Mouse (Mus musculus) hindbrain, embryonic 10.5 days (tissue): ENCODE measurements around the gene S100a11. TPM values are rescaled to one million over a fixed set of nuclear protein-coding genes. Genes with fewer than 3 reads are reported as not detected.
"Not testable (repeated sequence)": the region's sequence is repeated elsewhere in the genome, so short reads cannot be mapped to it uniquely, and the experiment has no call there.

ENCODE experiments used
- DNase-seq: peaks from one replicate; pipeline ENCODE4 v3.0.0-alpha.2; 2017; ENCODE audit warnings: low spot score
- H3K27ac ChIP-seq: fragments of 300-500 bp; sonication (generic); 2 replicates; pipeline ENCODE4 v1.5.1; 2016; ENCODE audit warnings: mild to moderate bottlenecking, moderate library complexity
- H3K27me3 ChIP-seq: fragments of 300-500 bp; sonication (generic); 2 replicates; pipeline ENCODE4 v1.6.1; 2016; ENCODE audit warnings: mild to moderate bottlenecking; ENCODE audit not compliant: poor library complexity, insufficient read depth, severe bottlenecking
- H3K36me3 ChIP-seq: fragments of 300-500 bp; sonication (generic); 2 replicates; pipeline ENCODE4 v1.6.1; 2016; ENCODE audit warnings: mild to moderate bottlenecking, moderate library complexity
- H3K4me1 ChIP-seq: fragments of 300-500 bp; sonication (generic); replicated peaks from 2 replicates; pipeline ENCODE4 v1.6.1; 2016; ENCODE audit warnings: mild to moderate bottlenecking
- H3K4me3 ChIP-seq: fragments of 300-500 bp; sonication (generic); 2 replicates; pipeline ENCODE4 v1.5.1; 2016; ENCODE audit warnings: mild to moderate bottlenecking, moderate library complexity
- H3K9me3 ChIP-seq: fragments of 300-500 bp; sonication (generic); 2 replicates; pipeline ENCODE4 v1.6.1; 2016; ENCODE audit warnings: mild to moderate bottlenecking, moderate library complexity
- WGBS: fragments of 180-500 bp; shearing (Covaris S2); methylation state at CpG from one replicate; pipeline ENCODE4 v1.1.7; 2016; 5-methylcytosine and 5-hydroxymethylcytosine counted together
- polyA plus RNA-seq: library from polyadenylated mRNA; unstranded; fragments of >200 nt; fragmentation: Nextera tagmentation; extraction: Ambion mirVana; gene quantifications from 2 replicates; pipeline ENCODE4 v1.2.1, GENCODE M21; 2016

The S100a11 gene
- polyA plus RNA-seq, result 327 and 404 TPM in 2 replicates

DNA sequence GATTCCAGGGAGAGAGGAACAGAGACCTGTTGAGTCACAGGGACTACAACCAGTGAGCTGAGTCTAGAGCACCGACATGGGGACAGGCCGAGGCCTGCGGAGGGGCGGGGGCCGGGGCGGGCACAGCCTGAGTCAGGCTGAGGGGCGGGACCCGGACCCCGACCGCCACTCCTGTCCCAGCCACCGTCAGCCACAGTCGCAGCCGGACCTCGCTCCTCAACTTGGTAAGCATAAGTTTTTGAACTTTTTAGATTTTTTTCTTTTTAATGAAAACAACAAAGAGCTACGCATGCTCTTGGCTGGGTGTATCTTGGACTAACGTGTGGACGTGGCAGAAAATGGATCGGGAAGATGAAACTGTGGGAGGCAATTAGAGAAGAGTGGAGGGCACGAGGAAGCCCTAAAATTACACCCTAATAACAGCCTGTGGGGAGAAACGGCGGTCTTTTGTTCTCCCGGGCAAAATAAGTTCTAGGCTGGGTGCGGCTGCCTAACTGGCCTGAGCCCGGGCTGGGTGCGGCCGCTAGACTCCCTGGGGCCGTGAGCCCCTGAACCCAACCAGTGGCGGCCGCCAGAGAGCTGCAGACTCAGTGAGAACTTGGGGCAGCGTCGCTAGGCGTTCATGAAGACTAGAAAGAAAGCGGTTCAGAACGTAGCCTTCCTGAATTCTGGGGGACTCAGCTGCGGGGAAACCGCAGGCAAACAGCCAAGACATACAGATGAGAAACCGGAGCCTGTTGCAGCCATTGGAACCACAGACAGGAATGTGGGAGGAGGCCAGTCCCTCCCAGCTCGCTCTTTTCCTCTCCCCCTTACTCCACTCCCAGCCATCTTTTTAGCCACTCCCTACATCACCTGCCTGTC lies at the start of gene S100a11:
TSS of gene S100a11 (plus strand) at position 159 of the 864 bp plus-strand sequence.
- peak; percentile 73 for DNase-seq
- Histone ChIP-seq H3K36me3 (no peaks in the 10 kb centered on the region), H3K27ac (peak within 1 kb of the TSS; percentile 83), H3K4me3 (peak within 1 kb of the TSS; percentile 62), H3K27me3 (peaks cover 7% of the 10 kb centered on the region; the same call in 1 of the 2 replicates), H3K4me1 (peaks cover 6% of the 10 kb centered on the region; the same call in 1 of the 2 replicates), H3K9me3 (no peaks in the 10 kb centered on the region)
- WGBS, result under 1% methylated on average over 38 of the region's 38 CpGs

DNA sequence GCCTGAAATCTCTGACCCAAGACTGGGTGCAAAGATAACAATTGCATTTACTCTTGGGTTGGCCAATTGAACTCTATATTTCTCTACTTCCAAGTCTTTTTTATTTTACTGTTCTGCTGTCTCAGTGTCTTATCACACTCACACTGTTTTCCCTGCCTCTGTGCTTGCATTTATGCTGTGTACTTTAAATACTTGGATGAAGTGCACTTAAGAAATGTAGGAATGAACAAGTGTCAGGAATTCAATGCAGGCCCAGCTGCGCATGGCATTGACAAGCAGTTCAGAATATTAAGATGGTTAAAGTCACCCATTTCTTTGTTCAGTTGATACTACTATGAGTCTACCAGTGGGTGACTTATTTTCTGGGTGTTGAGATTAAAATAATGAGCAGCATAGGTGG lies 40.2 kb upstream of the S100a11 start:
- Histone ChIP-seq H3K4me1 (peaks cover 4% of the 10 kb centered on the region; the same call in 1 of the 2 replicates), H3K9me3 (no peaks in the 10 kb centered on the region), H3K36me3 (no peaks in the 10 kb centered on the region), H3K27ac (no peak overlapping the region), H3K4me3 (no peak overlapping the region), H3K27me3 (no peaks in the 10 kb centered on the region)
- DNase-seq, result no peak
- WGBS, result 89% methylated on average over 1 of the region's 1 CpGs

- H3K4me1 ChIP-seq, result peaks cover 4% of the 10 kb centered on the region; the same call in 1 of the 2 replicates
- peak; percentile 4 for DNase-seq
- no peak overlapping the region for H3K4me3 ChIP-seq
- no peaks in the 10 kb centered on the region for H3K27me3 ChIP-seq
- H3K27ac ChIP-seq, result no peak overlapping the region
- no peaks in the 10 kb centered on the region for H3K36me3 ChIP-seq
- WGBS, result 81% methylated on average over 2 of the region's 2 CpGs
- H3K9me3 ChIP-seq, result no peaks in the 10 kb centered on the region
These were observed 38.2 kb upstream of the S100a11 start for GRCm38 (mm10) chr3:93481982-93482616.

DNA sequence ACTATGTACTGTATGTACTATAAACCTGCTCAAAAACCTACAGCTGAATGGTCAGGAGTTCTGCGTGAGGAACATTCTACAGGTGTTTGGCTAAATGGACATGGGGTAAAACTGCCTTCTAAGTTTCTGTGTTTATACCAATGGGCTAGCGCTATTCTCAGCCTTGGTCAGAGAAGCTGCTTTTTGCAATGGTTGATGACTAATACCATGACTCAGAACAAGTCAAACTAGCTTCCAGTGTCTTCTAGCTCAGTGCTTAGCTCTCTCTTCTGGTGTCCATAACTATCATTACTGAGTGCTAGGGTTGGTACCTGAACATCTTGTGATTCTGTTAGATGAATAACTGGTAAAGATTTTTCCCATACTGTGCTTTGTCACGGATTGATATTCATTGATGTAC lies 34.7 kb upstream of the S100a11 start:
- H3K9me3 ChIP-seq, result no peaks in the 10 kb centered on the region
- peaks cover 4% of the 10 kb centered on the region; the same call in 1 of the 2 replicates for H3K4me1 ChIP-seq
- H3K36me3 ChIP-seq, result no peaks in the 10 kb centered on the region
- H3K4me3 ChIP-seq, result no peak overlapping the region
- WGBS, result 89% methylated on average over 3 of the region's 3 CpGs
- no peak overlapping the region for H3K27ac ChIP-seq
- no peaks in the 10 kb centered on the region for H3K27me3 ChIP-seq
- DNase-seq, result no peak

GRCm38 (mm10) chr3:93488541-93488940 lies 31.7 kb upstream of the S100a11 start:
- Histone ChIP-seq H3K36me3 (no peaks in the 10 kb centered on the region), H3K9me3 (no peaks in the 10 kb centered on the region), H3K27me3 (no peaks in the 10 kb centered on the region), H3K27ac (no peak overlapping the region), H3K4me1 (no peaks in the 10 kb centered on the region), H3K4me3 (no peak overlapping the region)
- no peak for DNase-seq
- 80% methylated on average over 2 of the region's 2 CpGs for WGBS

DNA sequence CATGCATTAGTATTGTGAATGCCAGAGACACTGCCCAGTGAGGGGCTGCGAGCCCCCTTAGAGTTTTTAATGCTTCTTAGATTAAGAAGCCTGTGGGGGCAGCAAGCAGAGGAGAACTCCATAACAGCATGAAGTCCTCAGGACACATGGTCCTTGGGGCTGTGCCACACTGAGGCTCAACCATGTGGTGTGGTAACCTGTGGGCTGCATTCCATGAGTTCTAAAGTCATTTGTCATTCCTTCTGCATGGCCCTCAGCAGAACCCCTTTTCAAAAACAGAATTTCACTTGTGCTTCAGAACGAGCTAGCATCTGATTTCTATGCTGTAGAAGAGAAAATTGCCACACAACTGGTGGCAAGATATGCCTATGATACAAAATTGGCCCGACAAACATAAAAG lies 28.1 kb upstream of the S100a11 start:
- H3K9me3 ChIP-seq, result no peaks in the 10 kb centered on the region
- no peaks in the 10 kb centered on the region for H3K4me1 ChIP-seq
- H3K4me3 ChIP-seq, result no peak overlapping the region
- H3K27me3 ChIP-seq, result no peaks in the 10 kb centered on the region
- H3K27ac ChIP-seq, result no peak overlapping the region
- 83% methylated on average over 3 of the region's 3 CpGs for WGBS
- H3K36me3 ChIP-seq, result no peaks in the 10 kb centered on the region
- no peak for DNase-seq

- 3% methylated on average over 4 of the region's 4 CpGs for WGBS
- no peaks in the 10 kb centered on the region for H3K4me1 ChIP-seq
These were observed 26.3 kb upstream of the S100a11 start for GRCm38 (mm10) chr3:93493992-93494391.

DNA sequence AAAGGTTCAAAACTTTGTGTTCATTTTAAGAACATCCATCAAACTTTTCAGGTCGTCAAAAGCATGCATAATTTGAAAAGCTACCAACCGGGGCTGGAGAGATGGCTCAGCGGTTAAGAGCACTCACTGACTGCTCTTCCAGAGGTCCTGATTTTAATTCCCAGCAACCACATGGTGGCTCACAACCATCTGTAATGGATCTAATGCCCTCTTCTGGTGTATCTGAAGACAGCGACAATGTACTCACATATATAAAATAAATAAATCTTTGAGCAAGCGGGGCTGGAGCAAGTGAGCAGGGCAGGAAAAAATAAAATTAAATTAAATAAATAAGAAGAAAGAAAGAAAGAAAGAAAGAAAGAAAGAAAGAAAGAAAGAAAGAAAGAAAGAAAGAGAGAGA lies 25.5 kb upstream of the S100a11 start:
- 33% methylated on average over 5 of the region's 5 CpGs for WGBS
- H3K4me3 ChIP-seq, H3K27me3 ChIP-seq, H3K27ac ChIP-seq, H3K9me3 ChIP-seq, DNase-seq, H3K4me1 ChIP-seq, H3K36me3 ChIP-seq: not testable (repeated sequence)

More at GRCm38 (mm10) chr3:93493992-93494391, 26.3 kb upstream of the S100a11 start:
- DNase-seq, result peak; percentile 54
- Histone ChIP-seq H3K9me3 (no peaks in the 10 kb centered on the region), H3K36me3 (no peaks in the 10 kb centered on the region), H3K27ac (no peak overlapping the region), H3K27me3 (no peaks in the 10 kb centered on the region), H3K4me3 (no peak overlapping the region)

DNA sequence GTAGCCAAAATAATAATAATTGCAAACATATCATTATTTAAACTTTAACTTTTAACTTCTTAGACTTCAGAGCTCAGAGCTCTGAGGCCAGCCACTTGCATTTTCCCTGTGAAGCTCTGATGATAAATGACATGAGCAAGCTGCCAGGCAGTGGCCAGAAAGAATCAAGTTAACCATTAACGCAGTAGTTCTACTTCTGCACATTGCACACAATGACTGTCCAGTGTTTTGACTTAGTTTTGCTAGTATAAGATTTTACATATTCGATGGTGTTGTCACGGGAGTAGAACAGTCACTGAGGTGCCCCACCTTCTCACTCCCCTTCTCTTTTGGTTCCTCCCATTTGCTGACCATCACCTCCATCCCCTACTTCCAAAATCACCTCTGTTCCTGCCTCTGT lies 23.2 kb upstream of the S100a11 start:
- no peak overlapping the region for H3K4me3 ChIP-seq
- 91% methylated on average over 3 of the region's 3 CpGs for WGBS

DNA sequence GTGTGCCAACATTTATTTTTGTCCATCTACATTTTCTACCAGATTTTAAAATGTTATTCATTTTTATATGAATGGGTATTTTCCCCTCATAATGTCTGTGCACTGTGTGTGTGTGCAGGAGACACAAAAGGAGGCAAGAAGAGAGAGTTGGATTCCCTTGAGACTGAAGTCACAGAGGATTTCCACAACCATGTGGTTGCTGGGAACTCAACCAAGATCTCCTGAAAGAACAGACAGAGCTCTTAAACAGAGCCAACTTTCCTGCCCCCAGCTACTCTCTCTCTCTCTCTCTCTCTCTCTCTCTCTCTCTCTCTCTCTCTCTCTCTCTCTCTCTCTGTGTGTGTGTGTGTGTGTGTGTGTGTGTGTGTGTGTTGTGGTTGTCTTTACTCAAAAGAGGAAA lies 21.2 kb upstream of the S100a11 start:
- H3K9me3 ChIP-seq, result no peaks in the 10 kb centered on the region
- no peaks in the 10 kb centered on the region for H3K4me1 ChIP-seq
- H3K4me3 ChIP-seq, result no peak overlapping the region
- DNase-seq, result no peak
- H3K27me3 ChIP-seq, result no peaks in the 10 kb centered on the region
- no peak overlapping the region for H3K27ac ChIP-seq
- no peaks in the 10 kb centered on the region for H3K36me3 ChIP-seq

More for the DNA sequence above, 23.2 kb upstream of the S100a11 start:
- no peaks in the 10 kb centered on the region for H3K36me3 ChIP-seq
- no peaks in the 10 kb centered on the region for H3K27me3 ChIP-seq
- no peak overlapping the region for H3K27ac ChIP-seq
- H3K9me3 ChIP-seq, result no peaks in the 10 kb centered on the region
- H3K4me1 ChIP-seq, result no peaks in the 10 kb centered on the region
- no peak for DNase-seq

DNA sequence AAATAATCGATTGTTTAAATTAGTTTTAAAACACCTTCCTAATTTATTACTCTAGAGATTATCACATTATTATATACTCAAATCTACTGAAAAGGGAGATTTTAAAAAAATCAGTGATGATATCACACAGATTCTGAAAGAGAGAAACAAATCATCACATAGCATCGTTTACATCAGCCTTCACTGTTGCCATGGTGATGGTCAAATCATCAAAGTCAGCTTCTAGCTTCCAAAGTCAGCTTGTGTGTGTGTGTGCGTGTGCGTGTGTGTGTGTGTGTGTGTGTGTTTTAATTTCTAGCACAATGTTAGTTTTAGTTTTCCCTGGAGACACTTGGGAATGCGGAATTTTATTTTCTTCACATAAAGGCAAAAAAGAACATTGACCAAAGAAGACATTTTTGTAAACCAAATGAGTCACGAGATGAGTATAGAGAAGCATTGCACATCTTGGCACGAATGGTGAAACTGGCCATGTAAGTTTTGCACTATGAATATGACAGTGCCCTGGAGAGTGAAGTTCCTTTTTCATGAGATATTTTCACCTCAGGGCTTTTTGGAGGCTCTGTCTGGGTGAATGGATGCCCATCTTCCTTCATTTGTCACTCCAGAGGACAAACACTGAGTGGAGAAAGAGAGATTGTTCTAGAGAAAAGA lies 15.6 kb upstream of the S100a11 start:
- DNase-seq, result no peak
- H3K36me3 ChIP-seq, result no peaks in the 10 kb centered on the region
- no peak overlapping the region for H3K27ac ChIP-seq
- WGBS, result 87% methylated on average over 7 of the region's 7 CpGs
- no peaks in the 10 kb centered on the region for H3K27me3 ChIP-seq
- 0 out of 2 replicates have a peak, but pooled peaks cover 2% of the 10 kb centered on the region for H3K4me1 ChIP-seq
- H3K4me3 ChIP-seq, result no peak overlapping the region
- H3K9me3 ChIP-seq, result no peaks in the 10 kb centered on the region

DNA sequence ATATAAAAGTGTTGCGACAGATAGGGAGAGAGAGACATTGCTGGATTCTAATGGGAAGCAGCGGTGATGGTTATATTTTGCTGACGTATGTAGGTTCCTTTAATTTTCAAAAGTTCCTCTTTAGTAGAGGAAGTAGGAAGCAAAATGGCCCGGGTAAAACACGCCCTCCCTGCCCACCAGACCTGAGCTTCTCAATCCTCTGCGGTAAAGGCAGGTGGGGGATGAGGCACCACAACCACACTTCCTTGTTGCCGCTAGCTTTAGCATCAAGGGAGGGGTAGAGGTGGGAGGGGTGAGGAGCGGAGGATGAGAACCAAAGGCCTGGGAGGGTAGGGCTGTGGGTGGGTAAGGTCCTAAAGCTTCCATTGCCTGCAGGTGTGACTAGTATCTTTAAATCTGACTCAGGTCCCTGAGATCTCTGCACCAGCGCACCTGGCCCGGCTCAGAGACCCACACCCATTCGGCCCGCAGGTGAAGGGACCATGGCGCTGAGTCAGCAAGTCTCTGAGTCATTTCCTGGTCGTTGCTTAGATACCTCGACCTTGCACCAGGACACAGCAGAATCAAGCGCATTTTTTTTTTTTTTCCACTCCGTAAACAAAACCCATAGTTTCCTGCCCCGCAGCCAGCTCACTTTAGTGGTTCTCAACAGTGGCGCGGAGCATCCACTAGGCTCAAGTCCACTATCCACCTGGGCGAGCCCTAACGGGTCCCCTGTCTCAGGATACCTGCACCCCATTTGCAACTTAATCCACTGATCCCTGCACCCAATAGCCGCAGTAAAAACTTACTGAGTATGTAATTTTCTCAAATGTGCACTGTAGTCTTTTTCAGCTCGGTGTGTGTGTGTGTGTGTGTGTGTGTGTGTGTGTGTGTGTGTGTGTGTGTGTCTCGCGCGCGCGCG lies 14.1 kb upstream of the S100a11 start:
- H3K36me3 ChIP-seq, result no peaks in the 10 kb centered on the region
- H3K27me3 ChIP-seq, result no peaks in the 10 kb centered on the region
- 0 out of 2 replicates have a peak, but pooled peaks cover 2% of the 10 kb centered on the region for H3K4me1 ChIP-seq
- DNase-seq, result no peak
- no peaks in the 10 kb centered on the region for H3K9me3 ChIP-seq
- no peak overlapping the region for H3K4me3 ChIP-seq
- 42% methylated on average over 30 of the region's 30 CpGs for WGBS
- H3K27ac ChIP-seq, result no peak overlapping the region
